Mouse (Mus musculus) kidney, embryonic 15.5 days (tissue): ENCODE measurements around the gene Vmn1r237. TPM values are rescaled to one million over a fixed set of nuclear protein-coding genes. Genes with fewer than 3 reads are reported as not detected.
A peak's percentile ranks its signal among the peaks of the same experiment; 100 is the strongest.

ENCODE experiments used
- ATAC-seq: fragments of 200-750 bp; cut with Nextera tagmentation; replicated peaks from 2 replicates; pipeline ENCODE4 v1.8.0; 2017; ENCODE audit warnings: moderate TSS enrichment; ENCODE audit not compliant: low FRiP score
- H3K27ac ChIP-seq: fragments of 300-500 bp; sonication (generic); 2 replicates; pipeline ENCODE4 v1.5.1; 2015; ENCODE audit warnings: mild to moderate bottlenecking, inconsistent platforms
- H3K27me3 ChIP-seq: fragments of 300-500 bp; sonication (generic); 2 replicates; pipeline ENCODE4 v1.6.1; 2015; ENCODE audit warnings: inconsistent platforms
- H3K36me3 ChIP-seq: fragments of 300-500 bp; sonication (generic); 2 replicates; pipeline ENCODE4 v1.6.1; 2015; ENCODE audit warnings: inconsistent platforms
- H3K4me1 ChIP-seq: fragments of 300-500 bp; sonication (generic); 2 replicates; pipeline ENCODE4 v1.6.1; 2015; ENCODE audit warnings: inconsistent platforms
- H3K4me2 ChIP-seq: fragments of 300-500 bp; sonication (generic); 2 replicates; pipeline ENCODE4 v1.6.1; 2015; ENCODE audit warnings: moderate library complexity, mild to moderate bottlenecking, inconsistent platforms
- H3K4me3 ChIP-seq: fragments of 300-500 bp; sonication (generic); replicated peaks from 2 replicates; pipeline ENCODE4 v1.5.1; 2015; ENCODE audit warnings: mild to moderate bottlenecking, inconsistent platforms
- H3K9ac ChIP-seq: fragments of 300-500 bp; sonication (generic); 2 replicates; pipeline ENCODE4 v1.6.1; 2015; ENCODE audit warnings: mild to moderate bottlenecking, inconsistent platforms
- H3K9me3 ChIP-seq: fragments of 300-500 bp; sonication (generic); replicated peaks from 2 replicates; pipeline ENCODE4 v1.6.1; 2016; ENCODE audit warnings: inconsistent platforms
- WGBS: fragments of 180-500 bp; shearing (Covaris S2); methylation state at CpG from one replicate; pipeline ENCODE4 v1.1.7; 2015; ENCODE audit warnings: mixed read lengths; 5-methylcytosine and 5-hydroxymethylcytosine counted together
- microRNA-seq: library from miRNA; unstranded; fragments of <30 nt; microRNA quantifications from one replicate; pipeline ENCODE4, GENCODE M21; 2016
- polyA plus RNA-seq: library from polyadenylated mRNA; unstranded; fragments of >200 nt; fragmentation: Nextera tagmentation; extraction: Ambion mirVana; gene quantifications from 2 replicates; pipeline ENCODE4 v1.2.1, GENCODE M21; 2015

Vmn1r237 gene
- polyA plus RNA-seq, result not detected in 2 replicates

DNA sequence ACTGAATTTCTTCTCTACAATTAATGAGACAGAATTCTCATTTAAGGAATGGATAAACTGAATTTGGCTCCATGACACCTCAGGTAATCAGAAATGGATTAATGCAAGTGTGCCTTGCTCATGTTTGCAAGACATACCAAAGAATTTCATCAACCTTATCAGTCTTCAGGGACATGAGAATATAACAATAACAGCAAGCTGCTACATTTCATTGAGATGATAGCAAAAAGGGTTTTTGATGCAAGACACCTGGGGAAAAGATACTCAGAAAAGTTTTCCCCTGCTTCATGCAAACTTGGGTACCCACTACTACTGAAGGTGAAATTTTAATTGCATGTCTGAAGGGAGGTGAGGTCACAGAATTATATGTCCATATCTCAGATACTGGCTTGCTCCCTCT, at the start of gene Vmn1r237:
TSS of gene Vmn1r237 (plus strand) at position 301 of the 400 bp plus-strand sequence.
- Histone ChIP-seq H3K9ac (no peak within 1 kb of the TSS), H3K4me1 (no peaks in the 10 kb centered on the region), H3K27me3 (no peaks in the 10 kb centered on the region), H3K4me2 (no peak within 1 kb of the TSS), H3K36me3 (no peaks in the 10 kb centered on the region), H3K27ac (no peak within 1 kb of the TSS), H3K9me3 (no peaks in the 10 kb centered on the region), H3K4me3 (no peak within 1 kb of the TSS)
- no peak for ATAC-seq

DNA sequence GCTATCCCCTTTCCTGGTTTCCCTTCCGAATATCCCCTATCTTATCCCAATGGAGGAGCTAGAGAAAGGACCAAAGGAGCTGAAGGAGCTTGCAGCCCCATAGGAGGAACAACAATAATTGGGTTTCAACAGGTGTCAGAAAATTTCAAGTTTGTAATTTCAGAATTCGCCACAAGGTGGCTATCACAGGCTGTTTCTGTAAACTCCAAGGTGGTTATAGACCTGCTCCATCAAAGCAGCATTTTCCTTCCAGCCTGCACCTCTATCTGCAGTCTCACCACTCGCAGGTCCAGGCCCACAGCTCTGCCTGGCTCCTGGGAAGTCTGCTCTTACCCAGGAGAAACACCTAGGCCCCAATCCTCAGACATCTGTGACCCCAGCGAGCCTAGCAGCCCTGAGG, 39.6 kb upstream of the Vmn1r237 start:
- H3K9me3 ChIP-seq, result no peaks in the 10 kb centered on the region
- H3K4me3 ChIP-seq, result no peak overlapping the region
- H3K4me1 ChIP-seq, result no peaks in the 10 kb centered on the region
- WGBS, result 16% methylated on average over 4 of the region's 4 CpGs
- 0 out of 2 replicates have a peak, but pooled peaks have one; percentile 52 for ATAC-seq
- H3K27ac ChIP-seq, result no peak overlapping the region
- H3K9ac ChIP-seq, result no peak overlapping the region
- no peaks in the 10 kb centered on the region for H3K36me3 ChIP-seq
- no peaks in the 10 kb centered on the region for H3K27me3 ChIP-seq
- H3K4me2 ChIP-seq, result no peak overlapping the region

DNA sequence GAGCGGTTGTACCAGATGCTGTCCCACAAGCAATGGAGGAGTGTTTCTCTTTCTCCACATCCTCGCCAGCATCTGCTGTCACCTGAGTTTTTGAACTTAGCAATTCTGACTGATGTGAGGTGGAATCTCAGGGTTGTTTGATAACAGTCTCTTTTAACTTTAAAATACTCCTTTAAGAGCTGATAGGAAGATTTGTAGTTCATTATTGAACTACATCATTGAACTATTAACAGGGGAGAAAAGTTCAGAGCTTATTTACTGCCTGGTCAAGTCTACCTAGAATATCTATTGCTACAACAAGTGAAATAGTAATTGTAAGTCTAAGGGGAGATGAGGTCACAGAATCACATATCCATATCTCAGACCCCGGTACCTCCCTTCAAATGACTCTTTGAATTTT, 29.0 kb upstream of the Vmn1r237 start, which contains the start of gene Vmn1r236:
TSS of gene Vmn1r236 (plus strand) at position 301 of the 400 bp plus-strand sequence.
- WGBS, result 79% methylated on average over 3 of the region's 3 CpGs
- no peak within 1 kb of the TSS for H3K4me2 ChIP-seq

DNA sequence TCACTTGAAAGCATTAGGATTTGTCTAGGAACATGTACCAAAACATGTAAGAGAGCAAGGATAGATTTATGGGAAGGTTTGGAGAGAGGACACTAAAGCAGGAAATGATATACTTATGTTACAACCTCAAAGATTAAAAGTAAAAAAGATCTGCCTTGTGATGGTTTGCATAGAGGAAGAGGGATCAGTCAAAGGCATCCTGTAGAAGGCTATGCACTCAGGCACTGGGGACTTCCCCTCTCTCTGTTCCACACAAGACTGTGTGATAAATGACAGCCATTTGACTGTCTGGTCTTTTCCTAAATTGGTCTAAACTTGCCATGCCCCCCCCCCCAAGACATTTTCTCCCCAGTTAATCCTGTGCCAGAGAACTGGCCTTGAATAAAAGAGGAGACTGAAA, 27.3 kb upstream of the Vmn1r237 start:
- Histone ChIP-seq H3K4me1 (no peaks in the 10 kb centered on the region), H3K27me3 (no peaks in the 10 kb centered on the region)

More for the DNA sequence above, 29.0 kb upstream of the Vmn1r237 start, which contains the start of gene Vmn1r236:
- no peak within 1 kb of the TSS for H3K9ac ChIP-seq
- H3K27me3 ChIP-seq, result no peaks in the 10 kb centered on the region
- H3K9me3 ChIP-seq, result no peaks in the 10 kb centered on the region
- H3K36me3 ChIP-seq, result no peaks in the 10 kb centered on the region
- no peaks in the 10 kb centered on the region for H3K4me1 ChIP-seq
- H3K4me3 ChIP-seq, result no peak within 1 kb of the TSS
- ATAC-seq, result no peak
- H3K27ac ChIP-seq, result no peak within 1 kb of the TSS

DNA sequence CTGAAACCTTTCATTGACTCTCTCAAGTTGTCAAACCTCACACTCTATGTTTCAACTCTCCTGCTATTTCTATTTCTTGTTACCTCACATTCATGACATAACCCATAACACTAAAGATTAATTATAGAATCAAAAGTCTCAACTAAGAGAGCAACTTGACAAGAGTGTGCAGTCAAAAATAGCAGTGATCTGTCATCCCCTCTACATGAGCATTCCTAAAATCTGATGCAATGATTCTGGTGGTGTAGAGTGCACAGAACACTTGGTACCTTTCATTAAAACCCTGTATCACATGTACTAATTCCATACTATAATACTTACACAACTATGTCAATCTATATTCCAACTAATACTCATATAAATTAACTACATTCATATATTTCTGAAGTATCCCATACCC, 22.0 kb upstream of the Vmn1r237 start:
- Histone ChIP-seq H3K4me3 (no peak overlapping the region), H3K27ac (no peak overlapping the region), H3K9me3 (no peaks in the 10 kb centered on the region), H3K4me2 (no peak overlapping the region), H3K36me3 (no peaks in the 10 kb centered on the region), H3K4me1 (no peaks in the 10 kb centered on the region), H3K9ac (no peak overlapping the region), H3K27me3 (no peaks in the 10 kb centered on the region)
- ATAC-seq, result no peak

More for the DNA sequence above, 27.3 kb upstream of the Vmn1r237 start:
- no peak overlapping the region for H3K27ac ChIP-seq
- H3K4me2 ChIP-seq, result no peak overlapping the region
- no peak overlapping the region for H3K4me3 ChIP-seq
- no peak overlapping the region for H3K9ac ChIP-seq
- no peak for ATAC-seq
- no peaks in the 10 kb centered on the region for H3K36me3 ChIP-seq
- H3K9me3 ChIP-seq, result no peaks in the 10 kb centered on the region

Small RNA genes lying within 50 kb of the gene (microRNA-seq; reads per million reads assigned to microRNA genes)
- gene Gm26384, result not detected

Other genes with a start within 250 kb of the Vmn1r237 start
- gene Vmn1r234, start 85.8 kb upstream of the Vmn1r237 start, polyA plus RNA-seq, result not detected in 2 replicates
- not detected in 2 replicates for gene Vmn1r235, start 55.5 kb upstream of the Vmn1r237 start, polyA plus RNA-seq
- gene Vmn1r236, start 28.9 kb upstream of the Vmn1r237 start, polyA plus RNA-seq, result not detected in 2 replicates
- 3.4 and 3.6 TPM in 2 replicates for gene Zfp677, start 71.9 kb downstream of the Vmn1r237 start, polyA plus RNA-seq
- gene Zfp54, start 111.4 kb downstream of the Vmn1r237 start, polyA plus RNA-seq, result 5.0 and 5.6 TPM in 2 replicates
- 16.5 and 17.8 TPM in 2 replicates for gene Zfp51, start 138.5 kb downstream of the Vmn1r237 start, polyA plus RNA-seq
- gene Zfp53, start 177.1 kb downstream of the Vmn1r237 start, polyA plus RNA-seq, result 11.2 and 12.7 TPM in 2 replicates
- 3.9 and 4.9 TPM in 2 replicates for gene Zfp52, start 223.7 kb downstream of the Vmn1r237 start, polyA plus RNA-seq